Mouse (Mus musculus): ENCODE measurements around the gene Zmynd8.

The Zmynd8 gene

GRCm38 (mm10) chr2:165857395-165857831 lies 41.4 kb downstream of the Zmynd8 start:
- DNase-seq = peak; percentile 56

- DNase-seq = no peak
Observed at GRCm38 (mm10) chr2:165856611-165857200, 42.1 kb downstream of the Zmynd8 start.

- DNase-seq = no peak
Observed at GRCm38 (mm10) chr2:165855641-165856301, 43.0 kb downstream of the Zmynd8 start.

- peak; percentile 34 for DNase-seq
Observed at GRCm38 (mm10) chr2:165854207-165854968, 44.4 kb downstream of the Zmynd8 start.

GRCm38 (mm10) chr2:165852896-165853633 lies 45.8 kb downstream of the Zmynd8 start:
- no peak for DNase-seq

GRCm38 (mm10) chr2:165852453-165852852 lies 46.4 kb downstream of the Zmynd8 start:
- DNase-seq = no peak

- DNase-seq = no peak
Observed at GRCm38 (mm10) chr2:165851811-165852415, 46.9 kb downstream of the Zmynd8 start.

GRCm38 (mm10) chr2:165850826-165851225 lies 48.0 kb downstream of the Zmynd8 start:
- DNase-seq = no peak

GRCm38 (mm10) chr2:165849129-165849528 lies 49.7 kb downstream of the Zmynd8 start:
- no peak for DNase-seq

GRCm38 (mm10) chr2:165846787-165847186 lies 52.0 kb downstream of the Zmynd8 start:
- no peak for DNase-seq

- no peak for DNase-seq
Observed at GRCm38 (mm10) chr2:165845490-165845889, 53.3 kb downstream of the Zmynd8 start.

GRCm38 (mm10) chr2:165843350-165843749 lies 55.5 kb downstream of the Zmynd8 start:
- DNase-seq = no peak

GRCm38 (mm10) chr2:165842241-165842640 lies 56.6 kb downstream of the Zmynd8 start:
- DNase-seq = no peak

- no peak for DNase-seq
Observed at GRCm38 (mm10) chr2:165841805-165842204, 57.0 kb downstream of the Zmynd8 start.

GRCm38 (mm10) chr2:165840852-165841251 lies 58.0 kb downstream of the Zmynd8 start:
- DNase-seq = no peak

- no peak for DNase-seq
Observed at GRCm38 (mm10) chr2:165839317-165839652, 59.5 kb downstream of the Zmynd8 start.

GRCm38 (mm10) chr2:165838606-165839316 lies 60.1 kb downstream of the Zmynd8 start:
- no peak for DNase-seq

- no peak for DNase-seq
Observed at GRCm38 (mm10) chr2:165834601-165835000, 64.2 kb downstream of the Zmynd8 start.

GRCm38 (mm10) chr2:165833468-165833867 lies 65.3 kb downstream of the Zmynd8 start:
- DNase-seq = peak; percentile 34

GRCm38 (mm10) chr2:165832720-165833119 lies 66.1 kb downstream of the Zmynd8 start:
- no peak for DNase-seq

- DNase-seq = no peak
Observed at GRCm38 (mm10) chr2:165832295-165832694, 66.5 kb downstream of the Zmynd8 start.

- peak; percentile 34 for DNase-seq
Observed at GRCm38 (mm10) chr2:165831637-165832289, 67.1 kb downstream of the Zmynd8 start.

All from embryo, embryonic 11 days (tissue).